14 mouse cellular contexts compared by ENCODE assay signal in genomic region chr3:51881393-51881792, GRCm38 (mm10).
DNase-seq lines count a peak whose midpoint lies in the region; ATAC-seq and TF ChIP-seq lines count a peak whose summit lies in the region.
"Had no signal": no experiment of that assay in that cellular context is flagged by ENCODE, and none has a peak within 500 bp of the region (broad histone marks: within the 10 kb centered on the region; RNA-seq: fewer than 3 reads in every experiment).

No protein-coding gene starts in this region.

- H3K27ac ChIP-seq in heart, postnatal 0 days (ENCODE audit: low read depth): peak overlapping the region; percentile 47; the same call in 1 of the 2 replicates
- 0 out of 2 replicates have a peak overlapping the region, but pooled peaks have one; percentile 12 for H3K27ac ChIP-seq in lung, embryonic 16.5 days (ENCODE audit: low read length)
- H3K27ac ChIP-seq in liver, embryonic 14.5 days: no peak overlapping the region
- H3K27ac ChIP-seq: embryonic facial prominence, embryonic 13.5 days; hindbrain, embryonic 10.5 days; stomach, embryonic 15.5 days had no signal

- no peaks in the 10 kb centered on the region for H3K36me3 ChIP-seq in heart, postnatal 0 days (replicated peaks; ENCODE audit: control insufficient read depth, insufficient read depth, low read length)
- no peaks in the 10 kb centered on the region for H3K36me3 ChIP-seq in lung, embryonic 16.5 days (ENCODE audit: control insufficient read depth, insufficient read depth, low read length)
- H3K36me3 ChIP-seq in liver, embryonic 14.5 days (replicated peaks; ENCODE audit: control insufficient read depth, insufficient read depth, low read depth): no peaks in the 10 kb centered on the region
- H3K36me3 ChIP-seq: embryonic facial prominence, embryonic 13.5 days; heart, embryonic 13.5 days; hindbrain, embryonic 10.5 days; stomach, embryonic 15.5 days had no signal

- TF ChIP-seq EP300 in heart, postnatal 0 days (IDR thresholded peaks at IDR 0.05; ENCODE audit: low read depth): no peak
- TF ChIP-seq EP300 in liver, embryonic 14.5 days (IDR thresholded peaks at IDR 0.05; ENCODE audit: low read depth): peak; percentile 56

- peaks cover 25% of the 10 kb centered on the region for H3K4me1 ChIP-seq in heart, postnatal 0 days (ENCODE audit: control insufficient read depth, insufficient read depth)
- peaks cover 18% of the 10 kb centered on the region for H3K4me1 ChIP-seq in lung, embryonic 16.5 days (replicated peaks; ENCODE audit: control insufficient read depth, insufficient read depth, low read length)
- H3K4me1 ChIP-seq in lung, adult 2 months (ENCODE audit: control insufficient read depth, insufficient read depth, low read length): peaks cover 7% of the 10 kb centered on the region
- H3K4me1 ChIP-seq in liver, embryonic 14.5 days (replicated peaks; ENCODE audit: control insufficient read depth in 2 of 2, insufficient read depth in 2 of 2, low read length in 1 of 2): peaks cover 18 to 44% of the 10 kb centered on the region in 2 experiments

- no peak for TF ChIP-seq CTCF in heart, postnatal 0 days (IDR thresholded peaks at IDR 0.05; ENCODE audit: low read depth)
- no peak for TF ChIP-seq CTCF in lung, adult 2 months (IDR thresholded peaks at IDR 0.05; ENCODE audit: insufficient read depth, low read length)
- TF ChIP-seq CTCF in liver, embryonic 14.5 days (IDR thresholded peaks at IDR 0.05; ENCODE audit: low read depth): no peak

- intact Hi-C loops in heart, postnatal 25 days (cut with DNase I): no loop called here

- H3K4me3 ChIP-seq in heart, postnatal 0 days (ENCODE audit: low read depth, low read length): no peak overlapping the region
- H3K4me3 ChIP-seq in lung, embryonic 16.5 days (ENCODE audit: low read length): no peak overlapping the region
- H3K4me3 ChIP-seq in lung, adult 2 months (replicated peaks; ENCODE audit: extremely low read depth, low read depth, low read length): no peak overlapping the region
- no peak overlapping the region for H3K4me3 ChIP-seq in liver, embryonic 14.5 days (ENCODE audit: insufficient read depth in 1 of 2, low read depth in 2 of 2, low read length in 2 of 2)
- H3K4me3 ChIP-seq: embryonic facial prominence, embryonic 13.5 days; heart, embryonic 13.5 days; hindbrain, embryonic 10.5 days; stomach, embryonic 15.5 days had no signal

- WGBS in heart, postnatal 0 days: 24% methylated on average over 2 of the region's 2 CpGs
- WGBS in lung, embryonic 16.5 days: 19% methylated on average over 2 of the region's 2 CpGs
- WGBS in lung, adult 2 months: 51% methylated on average over 2 of the region's 2 CpGs
- WGBS in liver, embryonic 14.5 days (ENCODE audit: insufficient replicate concordance): 14% methylated on average over 2 of the region's 2 CpGs

- H3K9me3 ChIP-seq in heart, postnatal 0 days (replicated peaks; ENCODE audit: control insufficient read depth, low read length): no peaks in the 10 kb centered on the region
- H3K9me3 ChIP-seq in lung, embryonic 16.5 days (ENCODE audit: control insufficient read depth, low read length): no peaks in the 10 kb centered on the region
- no peaks in the 10 kb centered on the region for H3K9me3 ChIP-seq in liver, embryonic 14.5 days (ENCODE audit: control insufficient read depth, low read length)
- H3K9me3 ChIP-seq: embryonic facial prominence, embryonic 13.5 days; heart, embryonic 13.5 days; hindbrain, embryonic 10.5 days; stomach, embryonic 15.5 days had no signal

- TF ChIP-seq POLR2A in lung, adult 2 months (IDR thresholded peaks at IDR 0.05; ENCODE audit: borderline replicate concordance, extremely low read depth, low read depth, low read length): no peak

- no peak overlapping the region for H3K4me2 ChIP-seq in heart, postnatal 0 days (ENCODE audit: low read depth, low read length)
- H3K4me2 ChIP-seq in lung, embryonic 16.5 days (ENCODE audit: low read depth, low read length): no peak overlapping the region
- H3K4me2 ChIP-seq in liver, embryonic 14.5 days (ENCODE audit: low read depth): no peak overlapping the region
- H3K4me2 ChIP-seq: embryonic facial prominence, embryonic 13.5 days; midbrain, embryonic 11.5 days; stomach, embryonic 15.5 days had no signal

- DNase-seq in heart, postnatal 0 days (ENCODE audit: low spot score): no peak
- no peak for DNase-seq in heart, postnatal 25 days (ENCODE audit: low spot score)
- DNase-seq in lung, adult 2 months: no peak
- DNase-seq in liver, embryonic 14.5 days (ENCODE audit: low read depth in 3 of 3, low spot score in 3 of 3): peak in 1 of 3 experiments; percentile 14
- no peak for DNase-seq in natural killer cell, adult 2 months (ENCODE audit: low spot score in 2 of 2)
- no peak for DNase-seq in embryo, embryonic 11 days
- DNase-seq: cerebellum, adult 9-10 months; right cerebral cortex, postnatal 25 days had no signal

- H3K27me3 ChIP-seq in heart, postnatal 0 days (ENCODE audit: control insufficient read depth, insufficient read depth, low read length): no peaks in the 10 kb centered on the region
- H3K27me3 ChIP-seq in lung, embryonic 16.5 days (ENCODE audit: control insufficient read depth, insufficient read depth, low read depth, low read length): no peaks in the 10 kb centered on the region
- no peaks in the 10 kb centered on the region for H3K27me3 ChIP-seq in liver, embryonic 14.5 days (ENCODE audit: control insufficient read depth, insufficient read depth, low read length)
- H3K27me3 ChIP-seq: embryonic facial prominence, embryonic 13.5 days; stomach, embryonic 15.5 days had no signal

- no peak for ATAC-seq in heart, postnatal 0 days (ENCODE audit: insufficient read depth, low read depth)
- no peak for ATAC-seq in lung, embryonic 16.5 days (ENCODE audit: low read depth)
- ATAC-seq in liver, embryonic 14.5 days (ENCODE audit: insufficient read depth): peak; percentile 58; the same call in 1 of the 2 replicates

- H3K9ac ChIP-seq in heart, postnatal 0 days (replicated peaks; ENCODE audit: low read depth, low read length): no peak overlapping the region
- no peak overlapping the region for H3K9ac ChIP-seq in lung, embryonic 16.5 days (ENCODE audit: low read length)
- no peak overlapping the region for H3K9ac ChIP-seq in liver, embryonic 14.5 days (replicated peaks)
- H3K9ac ChIP-seq: embryonic facial prominence, embryonic 13.5 days; heart, embryonic 13.5 days; stomach, embryonic 15.5 days had no signal
